Mouse (Mus musculus): Measurements from ENCODE around the gene Jtb. TPM values are rescaled to one million over a fixed set of nuclear protein-coding genes. Genes with fewer than 3 reads are reported as not detected.
A peak's percentile ranks its signal among the peaks of the same experiment; 100 is the strongest.

The Jtb gene
- total and polyA plus RNA-seq, 2 experiments, result 44.9 to 77.0 TPM

- WGBS, result 36% methylated on average over 4 of the region's 4 CpGs
- peaks cover 27% of the 10 kb centered on the region for H3K36me3 ChIP-seq (ENCODE audit: control insufficient read depth, insufficient read depth, low read length)
Measured at GRCm38 (mm10) chr3:90258521-90258920, 27.1 kb downstream of the Jtb start.

GRCm38 (mm10) chr3:90263121-90263771 lies 31.8 kb downstream of the Jtb start:
- Histone ChIP-seq H3K4me3 (ENCODE audit: insufficient read depth, low read depth, low read length) (no peak overlapping the region), H3K79me2 (ENCODE audit: control insufficient read depth, insufficient read depth, low read length) (peaks cover 5% of the 10 kb centered on the region; the same call in 1 of the 2 replicates), H3K27ac (replicated peaks; ENCODE audit: insufficient read depth, low read depth, low read length) (no peak overlapping the region), H3K9ac (ENCODE audit: low read depth, low read length) (no peak overlapping the region), H3K36me3 (ENCODE audit: control insufficient read depth, insufficient read depth, low read length) (peaks cover 27% of the 10 kb centered on the region), H3K4me1 (ENCODE audit: control insufficient read depth, insufficient read depth, low read length) (peaks cover 11% of the 10 kb centered on the region), H3K27me3 (ENCODE audit: control insufficient read depth, insufficient read depth, low read length) (no peaks in the 10 kb centered on the region)
- no peak for DNase-seq (ENCODE audit: extremely low read depth, low read depth, low spot score)
- TF ChIP-seq CTCF (IDR thresholded peaks at IDR 0.05; ENCODE audit: low read depth, low read length) (no peak), POLR2A (IDR thresholded peaks at IDR 0.05; ENCODE audit: extremely low read depth, insufficient read depth, low read length) (no peak)
- WGBS, result 92% methylated on average over 5 of the region's 5 CpGs

More at GRCm38 (mm10) chr3:90258521-90258920, 27.1 kb downstream of the Jtb start:
- no peaks in the 10 kb centered on the region for H3K27me3 ChIP-seq (ENCODE audit: control insufficient read depth, insufficient read depth, low read length)
- peaks cover 23% of the 10 kb centered on the region for H3K4me1 ChIP-seq (ENCODE audit: control insufficient read depth, insufficient read depth, low read length)
- no peak overlapping the region for H3K9ac ChIP-seq (ENCODE audit: low read depth, low read length)
- peaks cover 33% of the 10 kb centered on the region; the same call in 1 of the 2 replicates for H3K79me2 ChIP-seq (ENCODE audit: control insufficient read depth, insufficient read depth, low read length)
- no peak overlapping the region for H3K4me3 ChIP-seq (ENCODE audit: insufficient read depth, low read depth, low read length)
- TF ChIP-seq CTCF (IDR thresholded peaks at IDR 0.05; ENCODE audit: low read depth, low read length) (no peak), POLR2A (IDR thresholded peaks at IDR 0.05; ENCODE audit: extremely low read depth, insufficient read depth, low read length) (no peak)
- DNase-seq (ENCODE audit: extremely low read depth, low read depth, low spot score), result peak; percentile 91
- peak overlapping the region; percentile 84 for H3K27ac ChIP-seq (replicated peaks; ENCODE audit: insufficient read depth, low read depth, low read length)

DNA sequence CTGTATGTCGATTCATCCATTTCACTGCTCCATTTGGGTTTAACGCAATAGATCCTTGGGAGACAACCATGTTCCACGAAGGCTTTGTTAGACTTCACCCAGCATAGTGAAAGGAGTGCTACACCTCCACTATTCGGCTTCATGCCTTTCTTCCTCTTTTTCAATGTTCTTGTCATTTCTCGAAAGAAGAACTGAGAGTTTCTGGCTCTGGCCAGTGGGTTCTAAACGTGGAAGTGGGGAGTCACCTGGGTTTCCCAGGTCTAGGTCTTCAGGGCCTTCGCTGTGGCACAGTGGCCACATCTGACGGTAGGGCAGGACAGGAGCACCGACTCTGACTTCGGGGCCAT lies 33.3 kb downstream of the Jtb start:
- peaks cover 4% of the 10 kb centered on the region for H3K4me1 ChIP-seq (ENCODE audit: control insufficient read depth, insufficient read depth, low read length)

DNA sequence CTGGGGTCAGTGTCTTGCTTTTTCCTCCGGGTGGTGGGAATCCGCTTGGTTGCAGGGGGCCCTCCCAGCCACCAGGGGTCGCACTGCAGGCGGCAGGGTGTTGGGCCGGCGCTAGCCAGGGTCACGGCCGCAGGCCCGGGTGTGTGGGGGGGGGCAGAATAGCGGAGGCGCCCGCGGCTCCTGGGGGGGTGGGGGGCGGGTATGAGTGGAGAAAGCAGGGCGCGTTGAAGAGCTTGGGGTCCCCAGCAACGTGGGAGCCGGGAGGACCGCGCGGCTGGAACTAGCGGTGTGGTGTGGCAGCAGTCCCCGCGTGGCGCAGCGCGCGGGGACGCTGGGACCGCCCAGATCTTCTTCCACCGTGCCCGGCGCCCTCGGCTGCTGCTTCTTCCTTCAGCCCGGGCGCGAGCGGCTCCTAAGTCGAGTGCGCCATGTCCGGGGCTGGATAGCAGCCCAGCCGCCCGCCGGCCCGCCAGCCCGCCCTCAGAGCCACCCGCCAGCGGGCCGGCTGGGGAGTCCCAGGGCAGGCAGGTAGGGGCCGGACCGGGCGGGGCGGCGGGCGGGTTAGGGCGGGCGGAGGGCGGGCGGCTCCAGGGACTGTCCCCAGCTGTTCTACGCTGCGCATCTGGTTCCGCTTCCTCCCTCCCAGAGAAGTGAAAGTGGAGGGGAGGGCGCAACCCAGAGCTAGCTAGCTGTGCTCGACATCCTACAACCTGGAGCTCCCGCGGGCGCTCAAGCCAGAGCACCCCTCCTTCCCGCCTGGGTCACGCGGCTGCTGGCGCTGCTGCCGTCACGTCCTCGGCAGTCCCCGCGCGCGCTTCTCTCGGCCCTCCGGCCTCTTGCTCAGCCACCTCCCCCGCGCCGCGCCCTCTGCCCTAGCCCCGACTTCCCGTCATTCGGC lies 33.9 kb downstream of the Jtb start, which contains the start of gene Dennd4b:
Dennd4b (plus strand) TSS at position 152 of the 898 bp plus-strand sequence.
- Histone ChIP-seq H3K79me2 (ENCODE audit: control insufficient read depth, insufficient read depth, low read length) (no peaks in the 10 kb centered on the region), H3K27me3 (ENCODE audit: control insufficient read depth, insufficient read depth, low read length) (no peaks in the 10 kb centered on the region), H3K4me3 (ENCODE audit: insufficient read depth, low read depth, low read length) (peak within 1 kb of the TSS; percentile 74), H3K27ac (replicated peaks; ENCODE audit: insufficient read depth, low read depth, low read length) (peak within 1 kb of the TSS; percentile 95), H3K4me1 (ENCODE audit: control insufficient read depth, insufficient read depth, low read length) (peaks cover 4% of the 10 kb centered on the region), H3K36me3 (ENCODE audit: control insufficient read depth, insufficient read depth, low read length) (peaks cover 14% of the 10 kb centered on the region), H3K9ac (ENCODE audit: low read depth, low read length) (peak within 1 kb of the TSS; percentile 83)
- DNase-seq (ENCODE audit: extremely low read depth, low read depth, low spot score), result peak; percentile 84
- TF ChIP-seq POLR2A (IDR thresholded peaks at IDR 0.05; ENCODE audit: extremely low read depth, insufficient read depth, low read length) (peak; percentile 66), CTCF (IDR thresholded peaks at IDR 0.05; ENCODE audit: low read depth, low read length) (peak; percentile 91)
- under 1% methylated on average over 73 of the region's 87 CpGs for WGBS

More for the DNA sequence above, 33.3 kb downstream of the Jtb start:
- DNase-seq (ENCODE audit: extremely low read depth, low read depth, low spot score), result no peak
- no peaks in the 10 kb centered on the region for H3K79me2 ChIP-seq (ENCODE audit: control insufficient read depth, insufficient read depth, low read length)
- peak overlapping the region; percentile 83 for H3K9ac ChIP-seq (ENCODE audit: low read depth, low read length)
- peaks cover 21% of the 10 kb centered on the region for H3K36me3 ChIP-seq (ENCODE audit: control insufficient read depth, insufficient read depth, low read length)
- 27% methylated on average over 10 of the region's 10 CpGs for WGBS
- TF ChIP-seq CTCF (IDR thresholded peaks at IDR 0.05; ENCODE audit: low read depth, low read length), result no peak
- TF ChIP-seq POLR2A (IDR thresholded peaks at IDR 0.05; ENCODE audit: extremely low read depth, insufficient read depth, low read length), result no peak
- peak overlapping the region; percentile 74 for H3K4me3 ChIP-seq (ENCODE audit: insufficient read depth, low read depth, low read length)
- H3K27ac ChIP-seq (replicated peaks; ENCODE audit: insufficient read depth, low read depth, low read length), result peak overlapping the region; percentile 79
- H3K27me3 ChIP-seq (ENCODE audit: control insufficient read depth, insufficient read depth, low read length), result no peaks in the 10 kb centered on the region

DNA sequence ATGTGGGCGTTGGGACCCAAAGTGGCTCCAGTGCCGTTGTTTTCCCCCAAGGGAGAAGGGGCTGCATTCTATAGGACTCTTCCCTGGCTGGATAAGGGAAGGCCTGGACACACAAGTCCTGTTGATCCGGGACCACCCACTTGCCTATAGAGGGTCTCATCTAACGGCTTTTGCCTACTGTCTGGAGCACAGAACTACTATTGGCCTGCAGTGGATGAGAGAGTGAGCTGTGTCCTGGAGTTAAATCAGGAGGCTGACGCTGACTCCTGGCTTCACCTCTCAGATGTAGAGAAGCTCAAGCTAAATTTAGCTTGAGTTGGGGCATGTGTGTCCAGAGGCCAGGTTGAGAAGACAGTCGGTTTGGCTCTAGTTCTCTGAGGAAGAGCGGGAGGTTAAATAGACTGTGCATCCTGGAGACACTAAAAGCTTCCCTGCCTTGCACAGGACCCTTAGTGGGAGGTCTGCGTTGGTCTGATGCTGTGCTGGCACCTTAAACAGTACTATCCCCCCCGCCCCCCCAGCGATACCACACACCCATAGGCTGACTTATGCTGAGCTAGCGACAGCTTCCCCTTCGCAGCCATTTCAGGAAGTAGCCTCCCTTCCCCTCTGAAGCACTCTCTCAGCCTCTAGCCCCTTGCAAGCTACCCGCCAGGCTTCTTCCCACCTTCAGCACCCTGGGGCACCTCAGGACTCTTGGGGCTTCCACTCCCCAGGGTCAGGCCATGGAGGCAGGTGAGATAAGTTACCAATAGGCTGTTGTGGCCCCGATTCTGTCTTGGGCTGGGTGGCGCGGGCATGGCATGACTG lies 34.7 kb downstream of the Jtb start:
- TF ChIP-seq POLR2A (IDR thresholded peaks at IDR 0.05; ENCODE audit: extremely low read depth, insufficient read depth, low read length) (no peak), CTCF (IDR thresholded peaks at IDR 0.05; ENCODE audit: low read depth, low read length) (no peak)
- Histone ChIP-seq H3K79me2 (ENCODE audit: control insufficient read depth, insufficient read depth, low read length) (no peaks in the 10 kb centered on the region), H3K4me3 (ENCODE audit: insufficient read depth, low read depth, low read length) (peak overlapping the region; percentile 74), H3K4me1 (ENCODE audit: control insufficient read depth, insufficient read depth, low read length) (peaks cover 4% of the 10 kb centered on the region), H3K27me3 (ENCODE audit: control insufficient read depth, insufficient read depth, low read length) (no peaks in the 10 kb centered on the region), H3K9ac (ENCODE audit: low read depth, low read length) (peak overlapping the region; percentile 83), H3K36me3 (ENCODE audit: control insufficient read depth, insufficient read depth, low read length) (peaks cover 6% of the 10 kb centered on the region; the same call in 1 of the 2 replicates), H3K27ac (replicated peaks; ENCODE audit: insufficient read depth, low read depth, low read length) (peak overlapping the region; percentile 81)
- WGBS, result 27% methylated on average over 16 of the region's 16 CpGs
- DNase-seq (ENCODE audit: extremely low read depth, low read depth, low spot score), result peak; percentile 29
